Mouse (Mus musculus) MEL (cell line): ENCODE results near the gene Mus81.

ENCODE experiments used
- ELF1 ChIP-seq: IDR thresholded peaks from 2 replicates; pipeline ENCODE4 v1.6.1; 2014; ENCODE audit warnings: low read depth, mild to moderate bottlenecking, inconsistent platforms, low read length, improper control_type of control experiment, moderate library complexity
- EP300 ChIP-seq, 2 experiments: IDR thresholded peaks; 2 replicates each; pipeline ENCODE4 v1.6.1; 2011; ENCODE audit warnings: improper control_type of control experiment in 2 of 2, low read length in 2 of 2, low read depth in 1 of 2, mild to moderate bottlenecking in 1 of 2
- JUND ChIP-seq: IDR thresholded peaks from 2 replicates; pipeline ENCODE4 v1.6.1; 2011; ENCODE audit warnings: low read depth, mild to moderate bottlenecking, improper control_type of control experiment, low read length
- MXI1 ChIP-seq: IDR thresholded peaks from 2 replicates; pipeline ENCODE4 v1.6.1; 2011; ENCODE audit warnings: mild to moderate bottlenecking, low read depth, low read length, improper control_type of control experiment
- POLR2A ChIP-seq, 2 experiments: IDR thresholded peaks; 2 replicates each; pipeline ENCODE4 v1.6.1; 2011 to 2012; ENCODE audit warnings: low read length in 2 of 2, mild to moderate bottlenecking in 2 of 2, control low read depth in 1 of 2, improper control_type of control experiment in 1 of 2, low read depth in 1 of 2, moderate library complexity in 1 of 2; ENCODE audit not compliant: control insufficient read depth in 1 of 2, insufficient read depth in 1 of 2, poor library complexity in 1 of 2
- TCF12 ChIP-seq: IDR thresholded peaks from 2 replicates; pipeline ENCODE4 v1.6.1; 2014; ENCODE audit warnings: low read depth, mild to moderate bottlenecking, inconsistent platforms, low read length, improper control_type of control experiment, moderate library complexity

DNA sequence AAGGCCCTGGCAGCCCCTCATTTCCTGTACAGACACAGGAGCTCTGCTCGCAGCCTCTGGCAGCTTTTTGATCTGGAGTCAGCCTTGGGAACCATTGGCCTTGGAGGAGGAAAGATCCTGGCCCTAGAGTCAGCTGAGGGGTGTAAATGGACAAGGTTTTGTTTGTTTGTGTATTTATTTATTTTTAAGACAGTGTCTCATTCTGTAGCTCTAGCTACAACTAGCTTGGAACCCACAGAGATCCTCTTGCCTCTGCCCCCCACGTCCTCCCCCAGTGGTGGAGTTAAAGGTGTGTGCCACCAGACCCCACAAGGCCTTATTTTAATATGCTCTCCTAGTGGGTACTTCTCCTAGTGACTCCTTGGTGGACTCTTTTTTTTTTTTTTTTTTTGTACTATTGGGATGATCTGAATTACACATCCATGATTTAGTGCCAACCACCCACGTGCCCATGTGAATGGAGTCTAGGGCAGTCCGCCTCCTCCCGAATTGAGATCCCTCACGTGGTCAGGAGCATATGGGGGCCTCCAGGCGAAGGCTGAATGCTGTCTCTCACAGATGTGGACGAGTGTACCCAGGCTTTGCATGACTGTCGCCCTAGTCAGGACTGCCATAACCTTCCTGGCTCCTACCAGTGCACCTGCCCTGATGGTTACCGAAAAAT, 11.1 kb downstream of the Mus81 start:
- no peak for TF ChIP-seq JUND
- TF ChIP-seq ELF1, result no peak
- no peak for TF ChIP-seq EP300 (IDR thresholded peaks at IDR 0.05; ENCODE audit: low read depth in 1 of 2, low read length in 2 of 2)
- no peak for TF ChIP-seq TCF12
- no peak for TF ChIP-seq MXI1
- no peak for TF ChIP-seq POLR2A (IDR thresholded peaks at IDR 0.05; ENCODE audit: control insufficient read depth in 1 of 2, insufficient read depth in 1 of 2, low read depth in 1 of 2, low read length in 2 of 2, poor library complexity in 1 of 2)
